Mouse (Mus musculus): ENCODE results near the gene Inka1. TPM values are rescaled to one million over a fixed set of nuclear protein-coding genes. Genes with fewer than 3 reads are reported as not detected.

Gene Inka1
- polyA plus RNA-seq, 1 experiment, result 6.0 TPM

DNA sequence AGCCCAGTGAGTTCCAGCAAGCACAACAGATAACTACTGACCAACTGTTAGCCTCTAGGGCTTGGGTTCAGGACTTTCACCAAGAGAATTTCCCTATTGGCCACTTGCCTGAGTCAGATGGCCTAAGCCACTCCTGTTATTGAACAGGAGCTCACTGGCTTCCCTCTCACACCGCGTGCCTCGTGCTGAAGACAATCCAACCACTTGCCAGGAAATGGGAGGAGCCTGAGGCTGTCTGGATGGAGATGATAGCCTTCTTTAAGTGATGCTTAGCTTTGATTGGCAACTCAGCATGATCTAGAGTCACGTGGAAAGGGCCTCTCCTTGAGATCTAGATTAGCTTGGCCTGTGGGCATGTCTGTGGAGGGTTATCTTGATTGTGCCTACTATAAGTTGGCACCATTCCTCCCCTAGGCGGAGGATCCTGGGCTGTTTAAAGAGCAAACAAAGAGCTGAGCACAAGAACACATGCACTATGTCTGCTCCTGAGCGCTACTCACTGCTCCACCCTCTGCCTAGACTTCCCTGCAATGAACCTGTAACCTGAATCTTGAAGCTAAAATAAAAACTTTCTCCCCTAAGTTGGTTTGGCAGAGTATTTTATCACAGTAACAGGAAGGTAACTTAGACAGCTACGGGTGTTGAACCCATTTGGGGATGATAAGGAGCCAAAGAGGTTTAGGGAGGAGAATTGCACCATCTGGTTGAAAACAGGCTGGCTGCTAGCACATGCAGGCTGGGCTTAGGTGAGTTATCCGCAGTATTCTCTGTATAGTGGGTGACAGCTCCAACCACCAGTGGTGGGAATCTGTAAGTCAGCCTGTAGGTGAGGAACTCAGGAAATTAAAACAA, 13.8 kb downstream of the Inka1 start:
- TF ChIP-seq CTCF (IDR thresholded peaks at IDR 0.05; ENCODE audit: extremely low read depth, insufficient read length, insufficient replicate concordance, low read depth, low read length) (no peak), POLR2A (IDR thresholded peaks at IDR 0.05; ENCODE audit: low read depth, low read length) (no peak)
- Histone ChIP-seq H3K4me3 (ENCODE audit: low read depth, low read length) (no peak overlapping the region), H3K27me3 (ENCODE audit: control insufficient read depth, insufficient read depth, low read length) (no peaks in the 10 kb centered on the region), H3K36me3 (ENCODE audit: control insufficient read depth, insufficient read depth, low read length) (0 out of 2 replicates have a peak, but pooled peaks cover 3% of the 10 kb centered on the region), H3K27ac (ENCODE audit: insufficient read depth, low read depth, low read length) (peak overlapping the region; percentile 46), H3K4me1 (ENCODE audit: control insufficient read depth, insufficient read depth, insufficient read length, low read length) (peaks cover 16% of the 10 kb centered on the region; the same call in 1 of the 2 replicates)
- 28% methylated on average over 8 of the region's 8 CpGs for WGBS

DNA sequence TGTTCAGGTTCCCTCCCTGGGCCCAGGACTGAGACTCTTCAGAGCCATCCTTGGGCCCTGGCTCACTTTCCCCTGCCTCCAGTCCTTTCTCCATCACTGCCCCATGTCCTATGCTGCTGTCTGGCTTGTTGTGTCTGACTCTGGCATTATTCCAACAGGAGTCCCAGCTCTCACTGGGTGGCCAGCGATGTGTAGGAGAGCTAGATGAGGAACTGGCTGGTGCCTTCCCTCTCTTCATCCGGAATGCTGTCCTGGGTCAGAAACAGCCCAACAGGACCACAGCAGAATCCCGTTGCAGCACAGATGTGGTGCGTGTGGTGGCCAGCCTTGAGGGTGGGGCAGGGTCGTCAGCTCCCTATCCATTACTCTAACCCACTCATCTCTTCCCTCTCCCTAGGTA, 15.4 kb downstream of the Inka1 start:
- TF ChIP-seq CTCF (IDR thresholded peaks at IDR 0.05; ENCODE audit: extremely low read depth, insufficient read length, insufficient replicate concordance, low read depth, low read length), result no peak
- Histone ChIP-seq H3K27ac (ENCODE audit: insufficient read depth, low read depth, low read length) (no peak overlapping the region), H3K4me3 (ENCODE audit: low read depth, low read length) (no peak overlapping the region), H3K36me3 (ENCODE audit: control insufficient read depth, insufficient read depth, low read length) (no peaks in the 10 kb centered on the region), H3K27me3 (ENCODE audit: control insufficient read depth, insufficient read depth, low read length) (no peaks in the 10 kb centered on the region), H3K4me1 (ENCODE audit: control insufficient read depth, insufficient read depth, insufficient read length, low read length) (peaks cover 10% of the 10 kb centered on the region; the same call in 1 of the 2 replicates)
- 90% methylated on average over 5 of the region's 5 CpGs for WGBS

DNA sequence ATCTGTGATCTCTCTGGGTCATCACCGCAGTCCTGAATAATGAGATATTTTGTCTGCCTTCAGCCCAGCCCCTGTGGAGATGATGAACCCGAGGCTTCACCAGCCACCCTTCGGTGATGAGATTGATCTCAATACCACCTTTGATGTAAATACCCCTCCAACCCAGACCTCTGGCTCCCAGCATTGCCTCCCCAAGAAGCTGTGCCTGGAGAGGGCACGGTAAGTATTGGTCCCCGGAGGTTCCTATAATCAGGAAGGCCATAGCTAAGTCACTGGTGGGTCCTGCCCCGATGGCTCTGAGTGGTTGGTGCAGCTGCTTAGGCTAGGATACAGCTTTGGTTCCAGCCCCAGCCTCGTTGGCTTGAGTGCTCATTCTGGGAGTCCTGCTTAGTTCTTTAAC, 17.1 kb downstream of the Inka1 start:
- 94% methylated on average over 7 of the region's 7 CpGs for WGBS
- Histone ChIP-seq H3K4me1 (ENCODE audit: control insufficient read depth, insufficient read depth, insufficient read length, low read length) (peaks cover 4% of the 10 kb centered on the region; the same call in 1 of the 2 replicates), H3K4me3 (ENCODE audit: low read depth, low read length) (no peak overlapping the region), H3K27me3 (ENCODE audit: control insufficient read depth, insufficient read depth, low read length) (no peaks in the 10 kb centered on the region), H3K36me3 (ENCODE audit: control insufficient read depth, insufficient read depth, low read length) (no peaks in the 10 kb centered on the region), H3K27ac (ENCODE audit: insufficient read depth, low read depth, low read length) (no peak overlapping the region)
- TF ChIP-seq CTCF (IDR thresholded peaks at IDR 0.05; ENCODE audit: extremely low read depth, insufficient read length, insufficient replicate concordance, low read depth, low read length) (no peak), POLR2A (IDR thresholded peaks at IDR 0.05; ENCODE audit: low read depth, low read length) (no peak)

DNA sequence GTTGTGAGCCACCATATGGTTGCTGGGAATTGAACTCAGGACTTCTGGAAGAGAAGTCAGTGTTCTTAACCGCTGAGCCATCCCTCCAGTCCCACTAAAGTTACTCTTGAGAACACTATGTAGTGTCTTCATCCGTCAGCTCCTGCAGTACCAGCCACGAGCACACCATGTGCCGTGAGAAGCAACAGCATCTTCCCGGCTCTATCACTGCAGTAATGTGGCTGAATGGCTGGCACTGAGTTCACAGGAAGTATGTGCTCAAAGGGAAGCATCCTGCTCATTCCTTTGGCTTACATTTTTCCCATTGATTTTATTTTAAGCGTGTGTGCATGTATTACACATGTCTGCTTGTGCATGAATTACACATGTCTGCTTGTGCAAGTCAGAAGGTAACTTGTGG, 18.2 kb downstream of the Inka1 start:
- Histone ChIP-seq H3K27ac (ENCODE audit: insufficient read depth, low read depth, low read length) (no peak overlapping the region), H3K27me3 (ENCODE audit: control insufficient read depth, insufficient read depth, low read length) (no peaks in the 10 kb centered on the region), H3K4me3 (ENCODE audit: low read depth, low read length) (no peak overlapping the region), H3K36me3 (ENCODE audit: control insufficient read depth, insufficient read depth, low read length) (no peaks in the 10 kb centered on the region), H3K4me1 (ENCODE audit: control insufficient read depth, insufficient read depth, insufficient read length, low read length) (peaks cover 4% of the 10 kb centered on the region; the same call in 1 of the 2 replicates)
- 82% methylated on average over 6 of the region's 6 CpGs for WGBS
- TF ChIP-seq POLR2A (IDR thresholded peaks at IDR 0.05; ENCODE audit: low read depth, low read length) (no peak), CTCF (IDR thresholded peaks at IDR 0.05; ENCODE audit: extremely low read depth, insufficient read length, insufficient replicate concordance, low read depth, low read length) (no peak)

DNA sequence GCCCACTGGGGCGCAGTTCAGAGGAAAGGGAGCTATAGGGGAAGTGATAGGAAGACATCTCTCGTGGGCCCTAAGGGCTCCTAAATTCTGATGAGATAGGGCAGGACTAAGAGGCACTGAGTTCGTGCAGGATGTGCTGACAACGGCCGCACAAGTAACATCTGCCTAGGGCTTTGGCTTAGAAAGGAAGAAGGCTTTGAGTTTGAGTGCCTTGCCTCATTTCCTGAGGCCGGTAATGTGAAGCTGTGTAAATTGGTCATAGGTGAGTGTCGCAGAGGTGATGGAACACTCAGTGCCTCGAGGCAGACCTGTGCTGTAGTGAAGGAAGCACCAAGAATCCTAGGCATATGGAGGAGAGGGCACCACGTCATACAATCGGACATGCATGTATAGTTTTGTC, 19.0 kb downstream of the Inka1 start:
- Histone ChIP-seq H3K4me3 (ENCODE audit: low read depth, low read length) (no peak overlapping the region), H3K4me1 (ENCODE audit: control insufficient read depth, insufficient read depth, insufficient read length, low read length) (peaks cover 4% of the 10 kb centered on the region; the same call in 1 of the 2 replicates), H3K27me3 (ENCODE audit: control insufficient read depth, insufficient read depth, low read length) (no peaks in the 10 kb centered on the region), H3K27ac (ENCODE audit: insufficient read depth, low read depth, low read length) (no peak overlapping the region), H3K36me3 (ENCODE audit: control insufficient read depth, insufficient read depth, low read length) (no peaks in the 10 kb centered on the region)
- TF ChIP-seq CTCF (IDR thresholded peaks at IDR 0.05; ENCODE audit: extremely low read depth, insufficient read length, insufficient replicate concordance, low read depth, low read length) (no peak), POLR2A (IDR thresholded peaks at IDR 0.05; ENCODE audit: low read depth, low read length) (no peak)
- WGBS, result 86% methylated on average over 10 of the region's 10 CpGs

DNA sequence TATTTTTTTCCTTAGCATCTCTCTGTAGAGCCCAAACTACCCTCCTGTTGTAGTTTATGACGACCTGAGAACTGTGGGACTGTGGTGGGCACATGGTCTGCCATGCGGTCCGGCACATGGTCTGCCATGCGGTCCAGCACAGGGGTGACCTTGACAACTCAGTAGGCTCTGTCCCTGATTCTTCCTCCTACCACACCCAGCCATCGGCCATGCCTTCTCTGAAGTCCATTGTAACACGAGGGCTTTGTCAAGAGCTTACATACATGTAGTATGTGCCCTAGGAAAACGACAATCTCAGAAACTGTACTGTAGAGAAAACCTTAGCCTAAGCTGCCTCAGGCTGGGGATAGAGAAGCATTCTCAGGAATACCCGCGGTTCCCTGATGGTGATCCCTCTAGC, 21.0 kb downstream of the Inka1 start:
- WGBS, result 91% methylated on average over 9 of the region's 9 CpGs
- no peaks in the 10 kb centered on the region for H3K27me3 ChIP-seq (ENCODE audit: control insufficient read depth, insufficient read depth, low read length)
- H3K4me1 ChIP-seq (ENCODE audit: control insufficient read depth, insufficient read depth, insufficient read length, low read length), result no peaks in the 10 kb centered on the region
- no peaks in the 10 kb centered on the region for H3K36me3 ChIP-seq (ENCODE audit: control insufficient read depth, insufficient read depth, low read length)
- TF ChIP-seq CTCF (IDR thresholded peaks at IDR 0.05; ENCODE audit: extremely low read depth, insufficient read length, insufficient replicate concordance, low read depth, low read length), result no peak
- no peak overlapping the region for H3K27ac ChIP-seq (ENCODE audit: insufficient read depth, low read depth, low read length)
- H3K4me3 ChIP-seq (ENCODE audit: low read depth, low read length), result no peak overlapping the region

DNA sequence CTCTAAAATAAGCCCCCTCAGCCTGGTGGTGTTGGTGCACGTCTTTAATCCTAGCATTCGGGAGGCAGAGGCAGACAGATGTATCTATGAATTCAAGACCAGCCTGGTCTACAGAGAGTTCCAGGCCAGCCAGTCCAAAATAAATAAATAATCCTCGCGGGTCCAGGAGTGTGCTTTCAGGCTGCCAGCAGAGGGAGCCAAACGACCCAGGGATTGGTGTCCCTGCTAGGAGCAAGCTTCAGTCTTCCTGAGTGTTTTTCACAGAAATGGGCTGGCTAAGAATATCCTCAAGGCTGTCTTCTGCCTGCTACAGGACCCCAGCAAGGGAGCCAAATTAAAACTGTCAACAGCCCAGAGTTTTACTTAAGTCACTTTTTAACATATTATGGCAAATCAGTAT, 22.0 kb downstream of the Inka1 start:
- WGBS, result 18% methylated on average over 5 of the region's 5 CpGs
- TF ChIP-seq CTCF (IDR thresholded peaks at IDR 0.05; ENCODE audit: extremely low read depth, insufficient read length, insufficient replicate concordance, low read depth, low read length) (peak; percentile 98), POLR2A (IDR thresholded peaks at IDR 0.05; ENCODE audit: low read depth, low read length) (no peak)
- Histone ChIP-seq H3K4me3 (ENCODE audit: low read depth, low read length) (no peak overlapping the region), H3K4me1 (ENCODE audit: control insufficient read depth, insufficient read depth, insufficient read length, low read length) (no peaks in the 10 kb centered on the region), H3K27me3 (ENCODE audit: control insufficient read depth, insufficient read depth, low read length) (no peaks in the 10 kb centered on the region), H3K27ac (ENCODE audit: insufficient read depth, low read depth, low read length) (no peak overlapping the region), H3K36me3 (ENCODE audit: control insufficient read depth, insufficient read depth, low read length) (no peaks in the 10 kb centered on the region)
